Mouse (Mus musculus): Measurements from ENCODE around the gene Cntrob.

DNA sequence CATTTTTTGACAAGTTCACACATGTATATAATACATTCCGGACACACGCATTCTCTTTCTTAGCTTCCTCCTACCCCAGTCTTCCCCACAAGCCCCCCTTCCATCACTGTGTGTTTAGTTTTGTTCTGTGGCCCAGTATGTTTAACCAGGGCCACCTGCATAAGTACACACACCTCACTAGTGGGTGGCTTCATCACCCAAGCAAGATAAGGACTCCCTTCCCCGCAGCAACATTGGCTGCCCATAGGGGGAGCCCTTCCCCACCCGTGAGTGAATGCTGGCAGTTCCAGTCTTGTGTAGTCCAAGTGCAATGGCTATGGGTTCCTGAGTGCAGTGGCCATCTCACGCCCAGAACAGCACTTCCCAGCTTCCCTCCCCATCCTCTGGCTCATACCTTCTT, 65.3 kb downstream of the Cntrob start:
- TF ChIP-seq GATA1 (IDR thresholded peaks at IDR 0.05; ENCODE audit: low read length) (peak; percentile 81), TAL1 (IDR thresholded peaks at IDR 0.05; ENCODE audit: low read length) (no peak)

Measured in erythroblast, embryonic 14.5 days (primary cell).